Mouse (Mus musculus): ENCODE data around the gene Twf1.
A peak's percentile ranks its signal among the peaks of the same experiment; 100 is the strongest.

The Twf1 gene

GRCm38 (mm10) chr15:94572746-94573145, 16.9 kb downstream of the Twf1 start:
- no peak for DNase-seq

- DNase-seq, result peak; percentile 64 to 78
Observed at GRCm38 (mm10) chr15:94571501-94571900, 18.2 kb downstream of the Twf1 start.

- DNase-seq, result no peak
Observed at GRCm38 (mm10) chr15:94568496-94569182, 21.1 kb downstream of the Twf1 start.

- no peak for DNase-seq
Observed at GRCm38 (mm10) chr15:94565854-94566253, 23.8 kb downstream of the Twf1 start.

GRCm38 (mm10) chr15:94564909-94565308, 24.8 kb downstream of the Twf1 start:
- no peak for DNase-seq

DNA sequence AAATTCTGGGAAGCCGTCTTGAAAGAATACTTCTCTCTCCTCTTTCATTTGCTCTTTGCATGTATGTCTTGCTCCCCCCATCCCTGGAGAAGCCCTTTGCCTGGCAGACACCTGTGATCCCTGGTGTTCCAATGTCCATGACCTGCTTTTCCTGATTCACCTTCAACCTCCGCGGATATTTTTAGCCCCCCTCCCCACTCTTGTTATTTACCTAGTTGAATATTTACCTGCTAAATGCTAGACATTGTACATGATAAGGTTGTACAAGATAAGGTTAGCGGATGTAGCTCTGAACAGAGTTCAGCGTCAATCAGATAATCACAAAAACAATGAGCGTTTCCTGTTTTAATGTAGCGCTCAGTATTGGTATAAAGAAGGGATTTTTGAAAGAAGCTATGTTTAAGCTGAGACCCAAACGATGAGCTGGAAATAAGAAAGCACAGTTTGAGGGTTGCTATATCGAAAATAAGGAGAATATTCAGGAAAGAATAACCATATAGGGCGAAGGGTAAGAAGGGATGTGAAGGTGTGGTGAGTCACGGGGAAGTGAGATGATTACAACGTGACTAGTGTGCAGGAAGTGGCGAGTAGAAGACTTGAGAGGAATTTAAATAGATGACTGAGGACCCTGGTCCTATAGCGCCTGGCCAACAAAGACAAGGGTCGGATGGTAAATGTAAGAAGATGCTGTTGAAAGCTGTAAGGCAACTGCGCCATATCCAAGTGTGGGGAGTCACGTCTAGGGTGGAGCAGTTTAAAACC, 30.6 kb downstream of the Twf1 start:
- no peak for DNase-seq

DNA sequence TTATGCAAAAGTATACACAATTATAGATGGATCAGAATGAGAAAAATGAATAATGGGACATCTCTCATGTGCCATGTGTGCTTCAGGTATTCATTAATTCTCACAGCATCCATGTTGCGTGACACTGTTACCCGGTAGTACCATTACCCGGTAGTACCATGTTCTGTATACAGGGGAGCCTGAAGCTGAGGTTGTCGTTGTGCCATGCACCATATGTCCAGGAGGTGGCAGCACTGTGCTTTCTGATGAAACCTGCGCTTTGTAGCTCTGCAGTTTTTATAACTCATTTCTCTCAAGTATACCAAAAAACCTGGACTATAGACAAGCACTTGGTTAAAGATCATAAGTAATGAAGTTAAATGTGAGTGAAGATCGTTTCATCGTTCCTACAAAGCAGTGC, 32.2 kb downstream of the Twf1 start:
- peak; percentile 94 to 97 for DNase-seq

GRCm38 (mm10) chr15:94553536-94553935, 36.2 kb downstream of the Twf1 start:
- DNase-seq, result no peak

- no peak for DNase-seq
Observed at GRCm38 (mm10) chr15:94544844-94545243, 44.8 kb downstream of the Twf1 start.

GRCm38 (mm10) chr15:94544052-94544636, 45.5 kb downstream of the Twf1 start:
- DNase-seq, result no peak

- DNase-seq, result peak; percentile 93 to 96
Observed at GRCm38 (mm10) chr15:94543409-94544051, 46.2 kb downstream of the Twf1 start, which contains the start of the genes Pus7l and Irak4. TSS of gene Pus7l (minus strand) at chr15:94543547. TSS of gene Irak4 (plus strand) at chr15:94543643.

DNA sequence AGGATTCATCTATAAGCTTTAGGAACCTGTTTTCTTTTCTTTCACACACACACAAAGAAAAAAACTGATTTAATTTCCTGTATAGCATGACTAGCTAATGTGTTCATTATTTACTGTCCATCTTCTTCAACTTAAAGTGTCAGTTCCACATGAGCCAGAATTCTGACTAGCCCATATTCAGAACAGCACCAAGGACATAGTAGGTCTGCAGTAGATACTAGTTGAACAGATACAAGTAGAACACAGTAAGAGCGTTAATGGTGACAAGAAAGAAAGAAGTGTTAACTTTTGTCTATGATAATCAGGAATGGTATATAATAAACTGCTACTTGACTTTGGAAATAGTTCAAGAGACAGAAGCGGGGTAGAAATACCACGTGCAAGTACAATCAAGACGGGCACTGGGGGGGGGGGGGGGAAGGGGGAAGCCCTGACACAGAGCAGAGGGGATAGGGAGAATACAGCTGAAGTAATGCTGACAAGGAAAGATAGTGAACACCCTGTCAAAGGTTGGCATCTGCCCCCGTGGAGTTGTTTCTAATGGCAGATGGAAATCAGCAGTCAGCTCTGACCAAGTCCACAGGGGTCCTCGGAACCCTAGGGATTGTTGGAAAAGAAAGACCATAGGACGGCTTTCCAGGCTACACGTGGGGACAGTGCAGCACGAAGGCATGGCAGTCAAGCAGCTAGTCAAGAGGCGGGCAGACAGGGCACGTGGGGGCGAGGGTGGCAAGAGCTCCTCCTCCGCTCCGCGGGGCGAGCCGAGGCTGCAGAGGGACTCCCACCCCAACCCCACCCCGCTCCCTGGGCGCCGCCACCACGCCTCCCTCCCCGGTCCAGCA, 46.9 kb downstream of the Twf1 start:
- no peak for DNase-seq

- DNase-seq, result no peak
Observed at GRCm38 (mm10) chr15:94539296-94539695, 50.4 kb downstream of the Twf1 start.

GRCm38 (mm10) chr15:94535521-94535920, 54.2 kb downstream of the Twf1 start:
- DNase-seq, result no peak

- DNase-seq, result no peak
Observed at GRCm38 (mm10) chr15:94532956-94533355, 56.7 kb downstream of the Twf1 start.

GRCm38 (mm10) chr15:94532306-94532705, 57.4 kb downstream of the Twf1 start:
- DNase-seq, result no peak

GRCm38 (mm10) chr15:94530519-94530918, 59.2 kb downstream of the Twf1 start:
- no peak for DNase-seq

Data from cerebellum, postnatal 10 days (tissue).